Mouse (Mus musculus): Measurements from ENCODE around the gene Sdhb.

Gene Sdhb

GRCm38 (mm10) chr4:141014114-141014513 lies 53.1 kb downstream of the Sdhb start:
- no peak for DNase-seq (ENCODE audit: low read depth, low spot score)

GRCm38 (mm10) chr4:141014856-141015255 lies 53.9 kb downstream of the Sdhb start:
- no peak for DNase-seq (ENCODE audit: low read depth, low spot score)

- DNase-seq (ENCODE audit: low read depth, low spot score) = no peak
Observed at GRCm38 (mm10) chr4:141015356-141015755, 54.4 kb downstream of the Sdhb start.

GRCm38 (mm10) chr4:141016311-141016710 lies 55.3 kb downstream of the Sdhb start:
- no peak for DNase-seq (ENCODE audit: low read depth, low spot score)

- DNase-seq (ENCODE audit: low read depth, low spot score) = peak; percentile 63
Observed at GRCm38 (mm10) chr4:141017657-141018436, 56.8 kb downstream of the Sdhb start.

- DNase-seq (ENCODE audit: low read depth, low spot score) = no peak
Observed at GRCm38 (mm10) chr4:141020220-141020619, 59.2 kb downstream of the Sdhb start.

- no peak for DNase-seq (ENCODE audit: low read depth, low spot score)
Observed at GRCm38 (mm10) chr4:141020811-141021613, 60.0 kb downstream of the Sdhb start.

- no peak for DNase-seq (ENCODE audit: low read depth, low spot score)
Observed at GRCm38 (mm10) chr4:141021614-141021929, 60.6 kb downstream of the Sdhb start.

GRCm38 (mm10) chr4:141024052-141024451 lies 63.0 kb downstream of the Sdhb start:
- no peak for DNase-seq (ENCODE audit: low read depth, low spot score)

- peak; percentile 62 for DNase-seq (ENCODE audit: low read depth, low spot score)
Observed at GRCm38 (mm10) chr4:141024992-141025391, 64.0 kb downstream of the Sdhb start.

Data from ZHBTc4 (cell line).